Mouse (Mus musculus) lung, postnatal 0 days (tissue): ENCODE measurements around the gene Rps11.

ENCODE experiments used
- CTCF ChIP-seq: IDR thresholded peaks from 2 replicates; pipeline ENCODE4 v1.5.1; 2016; ENCODE audit warnings: antibody characterized with exemption, mild to moderate bottlenecking
- EP300 ChIP-seq: IDR thresholded peaks from 2 replicates; pipeline ENCODE4 v1.6.1; 2016; ENCODE audit warnings: antibody characterized with exemption, mild to moderate bottlenecking, control low read depth

DNA sequence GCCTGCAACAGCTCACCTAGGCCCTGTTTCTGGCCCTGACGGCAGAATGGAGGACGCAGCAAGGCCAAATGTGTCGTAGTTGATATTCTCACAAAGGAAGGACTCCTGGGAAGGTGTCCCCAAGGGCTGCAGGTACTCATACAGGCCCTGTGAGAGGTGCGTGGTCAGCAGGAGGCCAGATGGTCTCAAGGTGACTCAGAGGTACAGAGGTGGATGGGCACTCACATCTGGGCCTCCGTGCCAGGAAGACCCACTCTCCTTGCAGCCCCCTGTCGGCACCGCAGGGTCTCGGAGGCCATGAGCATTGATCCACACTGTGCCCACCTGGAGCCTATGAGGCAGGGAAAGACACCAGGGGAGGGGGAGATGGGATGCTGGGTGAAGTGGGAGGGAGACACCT is 21.2 kb upstream of the Rps11 start:
- TF ChIP-seq CTCF (no peak), EP300 (no peak)
